Mouse (Mus musculus): ENCODE data around the gene Arpc5. TPM values are rescaled to one million over a fixed set of nuclear protein-coding genes. Genes with fewer than 3 reads are reported as not detected.

Arpc5 gene
- 259 and 270 TPM in 2 replicates for polyA plus RNA-seq (2015; fragmentation: Nextera tagmentation; extraction: Ambion mirVana)

DNA sequence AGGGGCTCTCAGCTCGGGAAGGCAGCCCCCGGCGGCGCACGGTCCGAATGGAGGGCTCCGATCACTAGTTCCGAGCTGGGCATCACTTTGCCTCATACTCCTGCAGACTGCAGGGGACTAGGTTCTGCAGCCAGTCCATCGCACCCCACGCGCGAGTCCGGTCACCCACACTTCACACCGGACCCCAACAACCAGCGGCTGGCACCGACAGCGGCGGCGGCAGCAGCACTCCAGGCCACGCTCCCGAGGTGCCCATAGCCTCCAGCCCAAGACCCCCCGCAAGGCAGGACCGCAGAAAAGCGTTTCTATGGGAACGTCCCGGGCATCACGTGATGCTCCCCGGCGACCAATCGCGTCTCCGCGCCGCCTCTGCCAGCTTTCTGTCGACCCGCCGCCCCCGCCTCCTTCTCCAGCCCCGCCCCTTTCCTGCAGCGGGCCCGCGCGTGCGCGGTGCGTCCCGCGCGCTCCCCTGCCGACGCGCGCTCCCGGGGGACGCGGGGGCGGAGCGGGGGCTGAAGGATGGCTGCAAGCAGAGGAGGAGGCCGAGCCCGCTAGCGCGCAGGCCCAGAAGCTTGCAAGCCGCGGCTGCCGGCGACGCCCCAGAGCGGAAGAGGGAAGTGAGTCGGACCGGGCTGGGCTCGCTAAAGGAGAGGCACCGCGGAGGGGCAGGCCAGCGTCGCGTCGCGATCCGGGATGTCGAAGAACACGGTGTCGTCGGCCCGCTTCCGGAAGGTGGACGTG, at the start of gene Arpc5, which contains the start of gene Rgl1:
TSS of gene Arpc5 (plus strand) at position 511 of the 741 bp plus-strand sequence.
TSS of gene Rgl1 (minus strand) at position 320 of the 741 bp plus-strand sequence.

DNA sequence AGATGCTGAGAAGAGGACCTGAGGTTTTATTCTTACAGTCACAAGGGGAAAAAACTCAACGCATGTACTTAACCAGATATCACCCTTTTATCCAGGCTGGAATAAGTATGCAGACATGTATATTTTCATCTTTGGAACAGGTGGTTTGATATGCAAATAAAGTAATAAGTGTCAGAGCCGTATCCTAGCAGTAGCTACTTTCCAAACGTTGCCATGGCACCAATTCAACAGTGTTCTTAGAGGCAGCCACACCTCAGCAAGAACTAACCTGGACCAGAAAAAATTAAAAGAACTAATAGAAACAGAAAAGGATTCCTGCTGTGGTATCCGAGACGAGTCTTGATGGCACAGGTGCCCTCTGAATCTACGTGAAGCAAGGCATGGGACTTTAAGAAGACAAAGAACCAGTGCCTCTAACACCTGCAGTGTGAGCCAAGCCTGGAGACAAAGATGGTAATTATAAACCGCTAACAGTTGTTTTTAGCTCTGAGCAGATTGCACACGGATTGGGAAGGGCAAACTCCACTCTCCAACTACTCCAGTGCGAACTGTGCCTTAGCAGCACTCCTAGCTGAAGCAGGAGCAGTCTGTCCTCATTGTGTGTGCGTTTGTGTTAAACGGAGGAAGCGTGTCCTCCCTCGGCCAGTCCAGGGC, 15.9 kb upstream of the Arpc5 start, which contains the start of gene Apobec4:
TSS of gene Apobec4 (plus strand) at position 240 of the 654 bp plus-strand sequence.

DNA sequence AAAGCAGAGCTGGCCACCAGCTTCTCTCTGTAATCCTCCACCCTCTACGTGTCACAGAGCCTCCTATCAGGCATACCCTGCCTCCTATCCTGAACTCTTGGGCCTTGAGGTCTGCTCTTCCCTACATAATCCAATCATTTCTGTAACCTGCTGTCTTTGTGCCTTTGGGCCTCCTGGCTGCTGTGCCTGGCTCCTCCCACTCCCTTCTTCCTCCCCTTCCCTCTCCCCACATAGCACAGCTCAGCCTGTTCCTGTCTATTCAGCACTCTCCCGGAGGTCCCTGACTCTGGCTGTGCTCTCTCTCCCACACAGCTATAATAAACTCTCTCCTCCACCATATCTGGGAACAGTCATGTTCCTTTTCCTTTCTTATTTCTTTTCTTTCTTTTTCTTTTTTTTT, 33.6 kb downstream of the Arpc5 start, which contains the start of gene Ncf2:
TSS of gene Ncf2 (plus strand) at position 298 of the 400 bp plus-strand sequence.

Other genes with a start within 250 kb of the Arpc5 start
- gene Apobec4, start 16.0 kb upstream of the Arpc5 start, polyA plus RNA-seq (2015; fragmentation: Nextera tagmentation; extraction: Ambion mirVana): not detected in 2 replicates
- 30.0 and 31.1 TPM in 2 replicates for gene Rgl1, start 191 bp upstream of the Arpc5 start, polyA plus RNA-seq (2015; fragmentation: Nextera tagmentation; extraction: Ambion mirVana)
- 5.0 and 11.3 TPM in 2 replicates for gene Ncf2, start 33.7 kb downstream of the Arpc5 start, polyA plus RNA-seq (2015; fragmentation: Nextera tagmentation; extraction: Ambion mirVana)
- gene Smg7, start 136.1 kb downstream of the Arpc5 start, polyA plus RNA-seq (2015; fragmentation: Nextera tagmentation; extraction: Ambion mirVana): 12.4 and 14.0 TPM in 2 replicates
- gene Nmnat2, start 188.5 kb downstream of the Arpc5 start, polyA plus RNA-seq (2015; fragmentation: Nextera tagmentation; extraction: Ambion mirVana): 2.0 and 2.7 TPM in 2 replicates